Mouse (Mus musculus) hindbrain, embryonic 16.5 days (tissue): ENCODE measurements around the gene Sgms1. TPM values are rescaled to one million over a fixed set of nuclear protein-coding genes. Genes with fewer than 3 reads are reported as not detected.

Source experiments
- ATAC-seq: fragments of 200-750 bp; cut with Nextera tagmentation; 2 replicates; pipeline ENCODE4 v1.8.0; 2017; ENCODE audit warnings: moderate TSS enrichment, moderate library complexity
- H3K27ac ChIP-seq: fragments of 300-500 bp; sonication (generic); 2 replicates; pipeline ENCODE4 v1.5.1; 2014; ENCODE audit warnings: low read depth, mild to moderate bottlenecking, control low read depth, low read length, moderate library complexity
- H3K27me3 ChIP-seq: fragments of 300-500 bp; sonication (generic); replicated peaks from 2 replicates; pipeline ENCODE4 v1.6.1; 2014; ENCODE audit warnings: low read length; ENCODE audit not compliant: control insufficient read depth, insufficient read depth
- H3K36me3 ChIP-seq: fragments of 300-500 bp; sonication (generic); 2 replicates; pipeline ENCODE4 v1.6.1; 2014; ENCODE audit warnings: mild to moderate bottlenecking, low read length, moderate library complexity, mixed read lengths; ENCODE audit not compliant: control insufficient read depth, insufficient read depth
- H3K4me1 ChIP-seq: fragments of 300-500 bp; sonication (generic); 2 replicates; pipeline ENCODE4 v1.6.1; 2014; ENCODE audit warnings: low read depth, low read length; ENCODE audit not compliant: control insufficient read depth, insufficient read depth
- H3K4me2 ChIP-seq: fragments of 300-500 bp; sonication (generic); 2 replicates; pipeline ENCODE4 v1.6.1; 2014; ENCODE audit warnings: mild to moderate bottlenecking, low read length, control low read depth, moderate library complexity
- H3K4me3 ChIP-seq: fragments of 300-500 bp; sonication (generic); 2 replicates; pipeline ENCODE4 v1.5.1; 2014; ENCODE audit warnings: mild to moderate bottlenecking, low read length, control low read depth, moderate library complexity
- H3K9ac ChIP-seq: fragments of 300-500 bp; sonication (generic); 2 replicates; pipeline ENCODE4 v1.6.1; 2014; ENCODE audit warnings: low read depth, mild to moderate bottlenecking, control low read depth, low read length, moderate library complexity
- H3K9me3 ChIP-seq: fragments of 300-500 bp; sonication (generic); 2 replicates; pipeline ENCODE4 v1.6.1; 2014; ENCODE audit warnings: mild to moderate bottlenecking, low read length, moderate library complexity; ENCODE audit not compliant: control insufficient read depth
- WGBS: fragments of 180-500 bp; shearing (Covaris S2); extraction: QIAGEN DNeasy Blood & Tissue Kit; methylation state at CpG from one replicate; pipeline ENCODE4 v1.1.7; 2014; 5-methylcytosine and 5-hydroxymethylcytosine counted together
- polyA plus RNA-seq: library from polyadenylated mRNA; unstranded; fragments of >200 nt; fragmentation: Nextera tagmentation; extraction: Ambion mirVana; gene quantifications from 2 replicates; pipeline ENCODE4 v1.2.1, GENCODE M21; 2015

Sgms1 gene
- polyA plus RNA-seq, 1 experiment from 2014 or later = 21.7 TPM

- no peak overlapping the region for H3K27ac ChIP-seq
- no peak overlapping the region for H3K4me3 ChIP-seq
- no peaks in the 10 kb centered on the region for H3K4me1 ChIP-seq
- H3K9ac ChIP-seq = no peak overlapping the region
- WGBS = 70% methylated on average over 7 of the region's 8 CpGs
- H3K27me3 ChIP-seq = no peaks in the 10 kb centered on the region
- H3K4me2 ChIP-seq = no peak overlapping the region
- ATAC-seq = no peak
- H3K9me3 ChIP-seq = no peaks in the 10 kb centered on the region
- no peaks in the 10 kb centered on the region for H3K36me3 ChIP-seq
These were observed 149.0 kb downstream of the Sgms1 start for GRCm38 (mm10) chr19:32240417-32240990.

DNA sequence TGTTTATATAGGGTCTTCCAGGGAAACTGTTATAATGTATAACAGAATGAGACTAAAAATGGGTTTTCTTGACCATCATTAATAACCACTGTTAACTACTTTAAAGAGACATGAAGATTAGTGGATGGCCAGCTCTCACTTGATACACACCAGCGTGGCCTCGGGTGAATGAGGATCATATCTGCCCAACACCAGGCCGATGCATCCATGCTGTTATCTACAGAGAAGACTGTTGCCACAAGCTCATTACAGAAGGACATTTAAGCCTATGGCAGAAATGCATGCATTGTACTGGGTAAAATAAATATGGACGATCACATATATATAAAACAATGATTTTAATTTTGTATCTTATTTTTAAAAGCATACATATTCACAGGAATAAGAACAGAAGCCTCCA is 149.6 kb downstream of the Sgms1 start:
- Histone ChIP-seq H3K27ac (no peak overlapping the region), H3K9ac (no peak overlapping the region), H3K4me3 (no peak overlapping the region), H3K4me2 (no peak overlapping the region), H3K9me3 (no peaks in the 10 kb centered on the region), H3K36me3 (no peaks in the 10 kb centered on the region), H3K27me3 (no peaks in the 10 kb centered on the region), H3K4me1 (no peaks in the 10 kb centered on the region)
- no peak for ATAC-seq
- 95% methylated on average over 4 of the region's 4 CpGs for WGBS

DNA sequence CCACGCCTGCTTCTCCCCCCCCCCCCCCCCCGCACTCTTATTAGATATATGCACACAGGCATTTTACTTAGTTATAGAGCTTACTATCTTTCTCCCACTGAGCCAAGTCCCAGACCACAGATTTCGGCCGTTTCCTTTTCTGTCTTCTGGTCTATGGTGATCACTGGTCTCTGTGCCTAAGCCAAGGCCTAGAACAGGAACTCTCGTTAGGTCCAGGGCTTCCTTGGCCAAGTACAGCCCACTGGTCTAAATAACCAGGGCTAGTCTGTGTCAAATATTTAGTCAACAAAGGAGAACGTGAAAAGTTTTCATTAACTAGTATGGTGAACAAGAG is 150.1 kb downstream of the Sgms1 start:
- H3K27me3 ChIP-seq = no peaks in the 10 kb centered on the region
- no peak overlapping the region for H3K27ac ChIP-seq
- H3K9ac ChIP-seq = no peak overlapping the region
- H3K36me3 ChIP-seq = no peaks in the 10 kb centered on the region
- H3K9me3 ChIP-seq = no peaks in the 10 kb centered on the region
- 93% methylated on average over 5 of the region's 6 CpGs for WGBS
- H3K4me2 ChIP-seq = no peak overlapping the region
- no peak for ATAC-seq
- no peaks in the 10 kb centered on the region for H3K4me1 ChIP-seq
- H3K4me3 ChIP-seq = no peak overlapping the region

DNA sequence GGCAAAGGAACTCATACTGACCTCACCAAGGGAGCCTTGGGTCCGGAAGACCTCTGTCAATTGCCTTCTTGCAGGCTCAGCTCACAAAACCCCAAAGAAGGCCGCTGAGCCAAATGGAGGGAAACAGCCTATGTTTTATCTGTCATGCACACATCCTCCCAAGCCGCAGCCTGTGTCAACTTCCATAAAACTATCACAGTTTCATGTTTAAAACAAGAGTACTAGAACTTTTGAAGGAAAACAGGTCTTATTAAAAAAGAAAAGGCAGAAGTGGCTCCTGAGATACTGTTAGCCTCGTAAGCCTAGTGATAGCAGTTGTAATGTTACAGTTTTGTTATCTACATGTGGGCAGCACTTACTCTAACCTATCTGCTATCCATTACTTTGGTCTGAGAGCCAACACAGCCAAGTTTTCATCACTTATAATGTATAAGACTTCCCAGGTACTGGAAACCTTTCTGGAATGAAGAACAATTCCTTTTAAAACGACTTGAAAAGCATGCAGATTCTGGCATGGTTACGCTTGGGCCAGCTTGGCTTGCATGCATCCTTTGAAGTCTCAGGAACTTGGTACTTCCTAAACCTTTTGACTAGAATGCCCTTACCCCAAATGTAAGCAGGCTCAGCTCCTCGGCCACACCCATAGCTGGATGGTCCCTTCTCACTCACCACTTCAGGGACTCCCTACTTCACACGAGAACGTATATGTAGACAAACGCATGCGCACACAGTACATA is 150.6 kb downstream of the Sgms1 start:
- H3K27me3 ChIP-seq = no peaks in the 10 kb centered on the region
- no peak overlapping the region for H3K4me2 ChIP-seq
- H3K9ac ChIP-seq = no peak overlapping the region
- H3K36me3 ChIP-seq = no peaks in the 10 kb centered on the region
- H3K4me3 ChIP-seq = no peak overlapping the region
- H3K27ac ChIP-seq = no peak overlapping the region
- H3K4me1 ChIP-seq = no peaks in the 10 kb centered on the region
- H3K9me3 ChIP-seq = no peaks in the 10 kb centered on the region
- ATAC-seq = no peak
- WGBS = 88% methylated on average over 11 of the region's 11 CpGs

- WGBS = 64% methylated on average over 5 of the region's 5 CpGs
These were observed 151.8 kb downstream of the Sgms1 start for GRCm38 (mm10) chr19:32237685-32238084.

GRCm38 (mm10) chr19:32237173-32237583 is 152.3 kb downstream of the Sgms1 start:
- Histone ChIP-seq H3K4me2 (no peak overlapping the region), H3K4me1 (no peaks in the 10 kb centered on the region), H3K27ac (no peak overlapping the region), H3K36me3 (no peaks in the 10 kb centered on the region), H3K27me3 (no peaks in the 10 kb centered on the region), H3K4me3 (no peak overlapping the region), H3K9ac (no peak overlapping the region), H3K9me3 (no peaks in the 10 kb centered on the region)
- no peak for ATAC-seq
- 90% methylated on average over 3 of the region's 3 CpGs for WGBS

More at GRCm38 (mm10) chr19:32237685-32238084, 151.8 kb downstream of the Sgms1 start:
- H3K36me3 ChIP-seq = no peaks in the 10 kb centered on the region
- no peak overlapping the region for H3K4me2 ChIP-seq
- no peak overlapping the region for H3K9ac ChIP-seq
- no peaks in the 10 kb centered on the region for H3K4me1 ChIP-seq
- no peaks in the 10 kb centered on the region for H3K27me3 ChIP-seq
- no peak overlapping the region for H3K27ac ChIP-seq
- H3K4me3 ChIP-seq = no peak overlapping the region
- no peaks in the 10 kb centered on the region for H3K9me3 ChIP-seq
- no peak for ATAC-seq

DNA sequence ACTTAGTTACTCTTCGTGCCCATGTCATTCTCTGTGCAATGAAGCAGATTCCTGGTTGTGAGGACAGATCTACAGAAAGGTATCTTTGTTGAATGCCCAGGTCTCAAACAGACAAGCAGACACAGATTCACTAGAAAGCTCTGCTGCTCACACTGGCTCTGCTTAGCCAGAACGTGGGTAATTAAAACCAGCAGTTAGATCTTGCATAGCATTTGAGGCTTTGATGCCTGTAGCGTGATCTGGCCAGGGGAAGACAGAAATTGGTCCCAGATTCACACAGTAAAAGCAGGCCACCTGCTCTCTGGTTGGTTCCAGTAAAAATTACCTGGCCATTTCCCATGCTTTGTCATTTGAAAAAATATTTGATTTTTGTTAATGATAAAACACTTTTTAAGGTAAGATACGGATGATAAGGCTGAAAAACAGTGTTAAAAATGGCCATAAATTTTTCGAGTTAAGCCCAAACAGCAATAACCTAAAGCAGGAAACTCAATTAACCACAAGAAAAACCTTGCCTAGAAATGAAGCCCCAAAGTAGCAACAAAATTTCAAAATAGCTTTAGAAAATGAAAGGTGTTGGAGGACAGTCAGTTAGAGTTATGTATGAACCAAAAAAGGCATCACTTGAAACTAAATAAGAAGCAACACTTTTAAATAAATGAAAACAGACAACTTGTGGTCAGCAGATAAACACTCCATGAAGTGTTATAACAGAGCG is 154.6 kb downstream of the Sgms1 start:
- H3K36me3 ChIP-seq = no peaks in the 10 kb centered on the region
- H3K4me3 ChIP-seq = no peak overlapping the region
- H3K9me3 ChIP-seq = no peaks in the 10 kb centered on the region
- no peak overlapping the region for H3K27ac ChIP-seq
- H3K27me3 ChIP-seq = no peaks in the 10 kb centered on the region
- ATAC-seq = no peak
- no peak overlapping the region for H3K4me2 ChIP-seq
- 86% methylated on average over 6 of the region's 6 CpGs for WGBS
- no peak overlapping the region for H3K9ac ChIP-seq
- H3K4me1 ChIP-seq = no peaks in the 10 kb centered on the region

DNA sequence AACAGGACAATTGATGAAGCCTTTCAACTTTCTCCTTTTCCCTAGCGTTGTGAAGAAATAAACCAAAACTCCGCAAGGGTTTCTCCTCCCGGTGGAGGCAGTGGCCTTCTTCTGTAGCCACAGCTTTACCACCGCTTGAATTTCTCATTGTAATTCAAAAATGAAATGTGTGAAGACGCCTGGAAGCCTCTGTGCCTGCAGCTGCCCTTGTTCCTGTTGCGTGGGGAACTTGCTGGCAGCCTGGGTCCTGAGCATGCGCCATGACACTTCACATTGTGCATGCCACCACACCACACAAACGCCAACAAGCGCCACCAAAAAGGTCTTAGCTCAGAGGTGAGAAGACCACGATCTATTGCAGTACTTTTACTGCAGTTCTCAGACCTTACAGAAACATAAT is 158.2 kb downstream of the Sgms1 start:
- ATAC-seq = no peak
- Histone ChIP-seq H3K4me2 (no peak overlapping the region), H3K27me3 (no peaks in the 10 kb centered on the region), H3K36me3 (no peaks in the 10 kb centered on the region), H3K4me1 (no peaks in the 10 kb centered on the region), H3K9ac (no peak overlapping the region), H3K4me3 (no peak overlapping the region), H3K27ac (no peak overlapping the region), H3K9me3 (no peaks in the 10 kb centered on the region)
- 82% methylated on average over 10 of the region's 10 CpGs for WGBS

DNA sequence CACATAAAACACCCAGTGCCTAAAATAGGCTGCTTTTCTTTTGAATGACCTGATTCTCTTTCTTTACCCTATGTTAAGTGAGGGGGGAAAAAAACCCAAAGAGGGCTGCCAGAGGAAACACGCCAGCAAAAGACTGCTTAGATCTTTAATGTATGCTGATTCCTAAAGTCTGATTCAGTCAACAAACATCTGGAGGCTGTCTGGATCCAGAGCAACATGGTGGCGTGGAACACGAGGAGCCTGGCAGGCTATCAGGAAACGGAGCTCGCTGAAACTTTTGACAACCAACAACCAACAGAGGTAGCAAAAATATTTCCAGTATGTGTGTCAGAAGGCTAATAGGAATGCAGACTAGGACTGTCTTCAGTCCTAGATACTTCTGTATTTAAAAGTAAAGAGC is 158.7 kb downstream of the Sgms1 start:
- H3K9ac ChIP-seq = no peak overlapping the region
- no peak overlapping the region for H3K4me2 ChIP-seq
- 67% methylated on average over 5 of the region's 5 CpGs for WGBS
- H3K36me3 ChIP-seq = no peaks in the 10 kb centered on the region
- no peak for ATAC-seq
- no peak overlapping the region for H3K27ac ChIP-seq
- no peaks in the 10 kb centered on the region for H3K27me3 ChIP-seq
- no peaks in the 10 kb centered on the region for H3K9me3 ChIP-seq
- H3K4me3 ChIP-seq = no peak overlapping the region
- H3K4me1 ChIP-seq = no peaks in the 10 kb centered on the region
